Mouse (Mus musculus): Measurements from ENCODE around the gene Ankrd40.

Gene Ankrd40

DNA sequence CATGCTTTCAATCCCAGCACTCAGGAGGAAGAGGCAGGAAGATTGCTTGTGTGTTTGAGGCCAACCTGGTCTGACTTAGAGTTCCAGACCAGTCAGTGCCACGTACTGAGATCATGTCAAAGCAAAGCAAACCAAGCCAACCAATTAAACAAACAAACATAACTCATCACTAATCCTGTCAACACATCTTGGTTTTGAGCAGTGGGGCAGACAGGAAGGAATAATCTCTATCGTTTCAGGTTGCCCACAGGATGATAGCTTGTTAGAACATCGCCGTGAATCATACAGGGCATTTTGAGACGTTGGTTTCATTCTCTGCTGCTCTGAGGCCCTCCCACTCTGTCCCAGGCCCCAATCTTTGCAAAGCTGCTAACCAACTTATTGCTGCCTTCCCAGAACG, 42.2 kb downstream of the Ankrd40 start:
- Histone ChIP-seq H3K9me3 (ENCODE audit: low read length) (no peaks in the 10 kb centered on the region), H3K4me1 (replicated peaks; ENCODE audit: low read depth, low read length) (no peaks in the 10 kb centered on the region; the same call in 1 of the 2 replicates), H3K27me3 (ENCODE audit: insufficient read depth, low read length) (peaks cover 62% of the 10 kb centered on the region), H3K36me3 (ENCODE audit: insufficient read depth, low read length) (no peaks in the 10 kb centered on the region), H3K4me3 (replicated peaks; ENCODE audit: low read length) (no peak overlapping the region)
- TF ChIP-seq CTCF (conservative IDR thresholded peaks at IDR 0.05; ENCODE audit: low read length), result no peak
- no peak for TF ChIP-seq POU5F1 (IDR thresholded peaks at IDR 0.05; ENCODE audit: borderline replicate concordance, low read length)
- no peak for TF ChIP-seq NANOG (IDR thresholded peaks at IDR 0.05; ENCODE audit: borderline replicate concordance, low read length)

DNA sequence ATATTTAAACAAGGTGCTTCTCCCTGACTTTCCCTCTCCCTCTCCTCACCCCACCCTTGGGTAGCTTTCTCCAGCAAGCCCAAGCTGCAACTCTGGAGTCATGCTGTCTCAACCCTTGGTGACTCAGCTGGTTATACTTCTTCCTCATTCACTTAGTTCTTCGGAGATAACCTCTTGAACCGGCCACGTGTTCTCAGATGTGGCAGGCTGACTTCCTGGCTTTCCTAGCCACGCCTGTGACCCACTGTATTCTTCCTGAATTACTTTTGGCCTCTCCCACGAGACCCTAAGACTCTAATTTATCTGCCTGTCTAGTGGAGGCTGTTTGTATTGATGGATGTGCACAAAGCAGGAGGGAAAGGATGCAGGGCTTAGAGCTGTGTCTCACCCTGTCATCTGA, 43.0 kb downstream of the Ankrd40 start:
- H3K27me3 ChIP-seq (ENCODE audit: insufficient read depth, low read length), result peaks cover 62% of the 10 kb centered on the region
- H3K4me3 ChIP-seq (replicated peaks; ENCODE audit: low read length), result no peak overlapping the region
- no peaks in the 10 kb centered on the region for H3K9me3 ChIP-seq (ENCODE audit: low read length)
- no peaks in the 10 kb centered on the region; the same call in 1 of the 2 replicates for H3K4me1 ChIP-seq (replicated peaks; ENCODE audit: low read depth, low read length)
- H3K36me3 ChIP-seq (ENCODE audit: insufficient read depth, low read length), result no peaks in the 10 kb centered on the region
- TF ChIP-seq NANOG (IDR thresholded peaks at IDR 0.05; ENCODE audit: borderline replicate concordance, low read length) (no peak), POU5F1 (IDR thresholded peaks at IDR 0.05; ENCODE audit: borderline replicate concordance, low read length) (no peak), CTCF (conservative IDR thresholded peaks at IDR 0.05; ENCODE audit: low read length) (no peak)

DNA sequence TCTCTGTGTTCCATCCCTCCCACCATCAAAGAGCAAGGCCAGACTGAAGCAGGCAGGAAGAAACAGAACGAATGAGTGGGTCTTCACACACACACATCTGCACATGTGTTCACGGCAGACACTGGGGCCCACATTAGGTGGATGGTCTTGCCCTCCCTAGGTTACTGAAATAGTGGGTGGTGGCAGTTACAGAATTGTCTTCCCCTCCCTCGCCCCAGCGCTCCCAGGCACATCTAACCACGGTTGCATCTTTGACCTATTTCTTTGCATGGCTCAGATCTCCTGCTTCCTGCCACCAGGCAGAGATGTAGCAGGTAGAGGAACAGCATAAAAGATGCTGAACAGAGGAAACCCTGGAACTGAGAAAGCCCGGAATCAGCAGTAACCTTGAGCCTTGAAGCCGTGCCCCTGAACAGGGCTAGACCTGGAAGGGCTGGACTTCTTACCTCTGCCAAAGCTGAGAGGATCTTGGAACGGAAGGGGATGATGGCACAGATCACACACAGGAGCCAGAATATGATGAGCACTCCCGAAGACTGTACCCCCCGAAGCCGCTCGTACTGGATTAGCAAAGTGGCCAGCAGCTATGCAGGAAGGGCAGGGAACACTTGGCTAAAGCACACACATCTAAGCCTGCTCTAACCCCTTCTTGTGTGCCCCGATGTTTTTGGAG, 46.6 kb downstream of the Ankrd40 start:
- H3K36me3 ChIP-seq (ENCODE audit: insufficient read depth, low read length), result no peaks in the 10 kb centered on the region
- TF ChIP-seq NANOG (IDR thresholded peaks at IDR 0.05; ENCODE audit: borderline replicate concordance, low read length) (no peak), CTCF (conservative IDR thresholded peaks at IDR 0.05; ENCODE audit: low read length) (no peak), POU5F1 (IDR thresholded peaks at IDR 0.05; ENCODE audit: borderline replicate concordance, low read length) (no peak)

DNA sequence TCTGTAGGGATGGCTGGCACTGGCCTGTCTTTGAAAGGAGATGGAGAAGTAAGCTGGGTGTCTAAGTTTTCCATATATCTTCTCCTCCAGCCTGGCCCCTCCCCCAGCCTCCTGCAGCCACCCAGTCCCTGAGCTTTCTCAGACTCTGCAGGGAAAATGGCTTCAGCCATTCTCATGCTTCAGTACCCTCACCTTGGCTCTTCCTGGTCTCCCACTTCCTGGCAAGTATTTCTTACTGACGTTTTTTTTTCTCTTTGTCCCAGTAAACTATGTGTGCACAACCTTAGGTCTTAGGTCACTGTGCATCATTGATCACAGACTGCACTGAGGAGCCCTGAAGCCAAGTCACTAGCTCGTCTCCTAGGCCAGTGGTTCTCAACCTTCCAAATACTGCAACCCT, 51.3 kb downstream of the Ankrd40 start:
- peaks cover 16% of the 10 kb centered on the region for H3K27me3 ChIP-seq (ENCODE audit: insufficient read depth, low read length)
- no peaks in the 10 kb centered on the region for H3K9me3 ChIP-seq (ENCODE audit: low read length)
- H3K4me3 ChIP-seq (replicated peaks; ENCODE audit: low read length), result no peak overlapping the region
- TF ChIP-seq CTCF (conservative IDR thresholded peaks at IDR 0.05; ENCODE audit: low read length) (no peak), POU5F1 (IDR thresholded peaks at IDR 0.05; ENCODE audit: borderline replicate concordance, low read length) (no peak), NANOG (IDR thresholded peaks at IDR 0.05; ENCODE audit: borderline replicate concordance, low read length) (no peak)
- no peaks in the 10 kb centered on the region for H3K4me1 ChIP-seq (replicated peaks; ENCODE audit: low read depth, low read length)
- no peaks in the 10 kb centered on the region for H3K36me3 ChIP-seq (ENCODE audit: insufficient read depth, low read length)

More for the DNA sequence above, 46.6 kb downstream of the Ankrd40 start:
- H3K4me1 ChIP-seq (replicated peaks; ENCODE audit: low read depth, low read length), result no peaks in the 10 kb centered on the region; the same call in 1 of the 2 replicates
- H3K4me3 ChIP-seq (replicated peaks; ENCODE audit: low read length), result no peak overlapping the region
- H3K9me3 ChIP-seq (ENCODE audit: low read length), result no peaks in the 10 kb centered on the region
- peaks cover 49% of the 10 kb centered on the region for H3K27me3 ChIP-seq (ENCODE audit: insufficient read depth, low read length)

DNA sequence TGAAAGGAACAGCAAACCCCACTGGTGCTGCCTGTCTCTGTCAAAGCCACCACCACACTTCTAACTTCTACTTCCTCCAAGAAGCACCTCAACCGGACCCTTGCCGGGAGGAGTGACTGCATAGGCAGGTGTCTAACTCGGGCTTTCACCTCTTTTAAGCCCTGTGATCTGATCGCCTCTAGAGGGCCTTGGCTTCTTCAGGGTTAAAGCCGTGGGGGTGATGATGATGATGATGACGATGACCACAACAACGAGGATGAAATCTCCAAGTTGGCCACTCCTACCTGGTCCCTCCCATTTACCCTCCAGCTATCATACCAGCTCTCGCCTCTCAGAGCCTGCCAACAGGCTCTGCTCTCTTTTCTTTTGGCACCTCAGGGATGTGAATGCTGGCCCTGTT, 51.9 kb downstream of the Ankrd40 start:
- Histone ChIP-seq H3K9me3 (ENCODE audit: low read length) (no peaks in the 10 kb centered on the region), H3K27me3 (ENCODE audit: insufficient read depth, low read length) (peaks cover 13% of the 10 kb centered on the region; the same call in 1 of the 2 replicates), H3K36me3 (ENCODE audit: insufficient read depth, low read length) (no peaks in the 10 kb centered on the region), H3K4me1 (replicated peaks; ENCODE audit: low read depth, low read length) (no peaks in the 10 kb centered on the region), H3K4me3 (replicated peaks; ENCODE audit: low read length) (no peak overlapping the region)
- no peak for TF ChIP-seq POU5F1 (IDR thresholded peaks at IDR 0.05; ENCODE audit: borderline replicate concordance, low read length)
- no peak for TF ChIP-seq CTCF (conservative IDR thresholded peaks at IDR 0.05; ENCODE audit: low read length)
- TF ChIP-seq NANOG (IDR thresholded peaks at IDR 0.05; ENCODE audit: borderline replicate concordance, low read length), result no peak

DNA sequence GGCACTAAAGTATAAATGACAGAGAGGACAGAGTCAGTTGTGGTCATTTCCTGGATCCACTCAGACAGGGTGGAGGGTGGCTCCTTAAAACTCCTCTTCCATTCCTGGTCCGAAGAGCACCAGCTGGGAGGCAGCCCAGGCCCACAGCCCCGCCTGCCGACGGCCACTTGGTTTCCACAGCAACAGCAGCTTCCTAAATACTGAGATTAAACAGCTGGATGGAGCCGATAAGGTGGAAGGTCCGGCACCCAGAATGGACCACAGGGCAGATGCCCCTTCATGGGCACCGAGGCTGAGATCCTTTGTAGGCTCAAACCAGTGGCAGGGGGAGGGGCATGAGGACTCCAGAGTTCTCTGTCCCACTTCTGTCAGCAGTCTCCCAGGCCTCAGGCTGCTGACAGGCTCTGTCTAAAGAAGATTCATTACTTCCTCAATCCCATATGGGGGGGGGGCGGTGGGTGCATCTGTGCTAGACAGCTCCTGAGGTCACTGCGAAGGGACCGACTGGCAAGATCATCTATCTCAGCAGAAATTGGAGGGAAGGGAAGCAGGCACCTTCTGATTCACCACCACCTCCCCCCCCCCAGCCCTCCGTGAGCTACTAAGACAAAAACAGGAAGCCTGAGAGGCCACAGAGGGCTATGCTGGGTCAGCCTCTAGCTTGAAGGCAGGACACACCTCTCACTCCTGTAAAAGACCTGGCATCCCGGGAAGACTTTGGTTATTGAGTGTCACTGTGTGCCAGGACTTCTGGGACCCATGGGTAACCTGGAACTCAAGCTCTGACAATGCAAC, 58.4 kb downstream of the Ankrd40 start:
- no peak overlapping the region for H3K4me3 ChIP-seq (replicated peaks; ENCODE audit: low read length)
- H3K27me3 ChIP-seq (ENCODE audit: insufficient read depth, low read length), result peaks cover 21% of the 10 kb centered on the region
- H3K36me3 ChIP-seq (ENCODE audit: insufficient read depth, low read length), result no peaks in the 10 kb centered on the region
- no peaks in the 10 kb centered on the region for H3K9me3 ChIP-seq (ENCODE audit: low read length)
- TF ChIP-seq CTCF (conservative IDR thresholded peaks at IDR 0.05; ENCODE audit: low read length) (no peak), NANOG (IDR thresholded peaks at IDR 0.05; ENCODE audit: borderline replicate concordance, low read length) (no peak), POU5F1 (IDR thresholded peaks at IDR 0.05; ENCODE audit: borderline replicate concordance, low read length) (no peak)
- no peaks in the 10 kb centered on the region for H3K4me1 ChIP-seq (replicated peaks; ENCODE audit: low read depth, low read length)

DNA sequence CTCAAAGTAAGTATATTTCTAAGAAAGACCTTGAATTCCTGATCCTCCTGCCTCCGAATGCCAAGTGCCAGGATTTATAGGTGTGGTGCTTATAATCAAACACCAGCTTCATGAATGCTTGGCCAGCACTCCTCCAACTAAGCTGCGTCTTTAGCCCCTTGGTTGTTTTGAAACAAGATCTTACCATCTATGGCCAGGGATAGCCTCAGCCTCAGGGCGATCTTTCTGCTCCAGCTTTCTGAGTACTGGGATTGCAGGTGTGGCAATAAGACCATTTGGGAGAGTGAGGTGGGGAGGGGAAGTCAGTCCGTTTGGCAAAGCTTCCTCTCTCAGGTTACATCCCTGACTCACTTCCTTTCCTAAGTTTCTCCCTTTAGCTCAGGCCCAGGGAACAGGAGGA, 60.0 kb downstream of the Ankrd40 start:
- Histone ChIP-seq H3K4me1 (replicated peaks; ENCODE audit: low read depth, low read length) (peaks cover 12% of the 10 kb centered on the region; the same call in 1 of the 2 replicates), H3K4me3 (replicated peaks; ENCODE audit: low read length) (no peak overlapping the region), H3K36me3 (ENCODE audit: insufficient read depth, low read length) (no peaks in the 10 kb centered on the region), H3K9me3 (ENCODE audit: low read length) (no peaks in the 10 kb centered on the region), H3K27me3 (ENCODE audit: insufficient read depth, low read length) (peaks cover 33% of the 10 kb centered on the region)
- TF ChIP-seq NANOG (IDR thresholded peaks at IDR 0.05; ENCODE audit: borderline replicate concordance, low read length) (no peak), CTCF (conservative IDR thresholded peaks at IDR 0.05; ENCODE audit: low read length) (no peak), POU5F1 (IDR thresholded peaks at IDR 0.05; ENCODE audit: borderline replicate concordance, low read length) (no peak)

DNA sequence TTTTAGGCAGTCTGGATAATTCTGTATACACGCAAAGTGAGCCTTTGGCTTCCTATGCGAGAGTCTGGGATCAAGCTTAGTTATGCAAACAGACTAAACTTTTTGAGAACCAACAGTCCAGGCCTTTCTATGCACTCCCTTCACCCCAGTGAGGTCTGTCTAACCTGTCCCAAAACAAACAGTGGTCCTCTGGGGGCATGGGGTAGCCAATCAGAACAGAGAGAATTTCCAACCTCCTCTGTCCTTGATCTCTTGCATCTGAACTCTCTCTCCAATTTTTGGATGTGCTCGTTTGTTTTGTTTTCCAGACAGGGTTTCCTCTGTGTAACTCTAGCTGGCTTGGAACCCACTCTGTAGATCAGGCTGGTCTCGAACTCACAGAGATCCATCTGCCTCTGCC, 61.2 kb downstream of the Ankrd40 start:
- Histone ChIP-seq H3K36me3 (ENCODE audit: insufficient read depth, low read length) (no peaks in the 10 kb centered on the region), H3K4me3 (replicated peaks; ENCODE audit: low read length) (no peak overlapping the region), H3K27me3 (ENCODE audit: insufficient read depth, low read length) (peaks cover 36% of the 10 kb centered on the region), H3K4me1 (replicated peaks; ENCODE audit: low read depth, low read length) (peaks cover 17% of the 10 kb centered on the region; the same call in 1 of the 2 replicates), H3K9me3 (ENCODE audit: low read length) (no peaks in the 10 kb centered on the region)
- no peak for TF ChIP-seq CTCF (conservative IDR thresholded peaks at IDR 0.05; ENCODE audit: low read length)
- TF ChIP-seq POU5F1 (IDR thresholded peaks at IDR 0.05; ENCODE audit: borderline replicate concordance, low read length), result no peak
- no peak for TF ChIP-seq NANOG (IDR thresholded peaks at IDR 0.05; ENCODE audit: borderline replicate concordance, low read length)
